Mouse (Mus musculus) thymus, adult 18-20 months (tissue): ENCODE data around the gene Wwc2.

Experiments used
- DNase-seq, 2 experiments: peaks; one replicate each; pipeline ENCODE4 v3.0.0; 2022; ENCODE audit warnings: mixed read lengths in 2 of 2

Wwc2 gene

DNA sequence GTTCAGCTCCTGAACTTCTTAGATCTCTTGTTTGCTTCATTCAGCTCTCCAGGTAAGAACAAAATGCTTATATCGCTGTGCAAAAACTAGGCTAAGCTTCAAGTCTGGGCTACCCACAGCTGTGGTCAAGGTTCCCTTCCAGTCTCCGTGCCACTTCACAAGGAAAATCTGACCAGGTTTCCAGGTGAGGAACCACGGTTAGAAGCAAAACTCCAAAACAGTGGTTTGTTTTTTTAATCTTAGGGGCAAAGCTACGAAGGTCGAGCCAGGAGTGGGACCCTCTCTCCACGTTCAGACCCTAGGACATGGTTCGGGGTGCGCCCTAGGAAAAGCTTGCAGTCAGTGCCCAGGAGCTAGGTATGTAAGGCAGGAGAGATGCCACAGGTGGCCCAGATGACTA is 1.5 kb downstream of the Wwc2 start:
- DNase-seq: no peak

DNA sequence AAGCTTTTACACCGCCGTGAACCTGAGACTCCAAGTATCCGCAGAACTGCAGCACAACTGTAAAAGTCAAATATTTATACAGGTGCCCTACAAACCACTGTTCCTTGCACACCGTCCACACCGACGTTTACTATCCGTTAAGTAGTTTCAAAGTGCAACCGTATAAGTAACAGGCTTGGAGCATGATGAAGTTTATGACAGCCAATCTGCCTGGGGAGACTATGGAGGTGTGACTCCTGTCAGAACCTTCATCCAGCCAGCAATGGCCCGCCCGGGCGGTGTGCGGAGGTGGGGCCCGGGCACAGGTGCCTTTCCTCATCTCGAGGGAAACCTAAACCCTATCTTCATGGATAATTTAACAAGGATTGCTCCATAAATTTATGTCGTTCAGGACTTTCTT is 2.6 kb downstream of the Wwc2 start:
- no peak for DNase-seq

DNA sequence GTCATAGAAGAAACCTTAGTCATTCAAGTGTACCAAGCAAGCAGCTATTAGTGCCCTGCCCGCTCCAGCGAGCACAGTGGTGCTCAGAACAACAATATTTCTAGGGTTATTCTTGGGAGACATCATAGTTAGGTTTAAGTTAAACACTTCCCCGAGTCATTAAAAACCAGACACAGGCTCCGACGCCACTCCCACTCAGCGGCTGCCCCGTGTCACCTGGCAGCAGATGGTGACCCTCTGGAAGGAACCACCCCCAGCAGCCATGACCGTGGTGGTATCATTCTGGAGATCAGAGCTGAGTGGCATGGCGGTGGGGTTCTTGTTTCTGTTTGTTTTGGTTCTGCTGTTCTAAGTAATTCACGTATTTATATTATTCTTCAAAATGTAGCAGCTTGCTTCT is 5.1 kb downstream of the Wwc2 start:
- DNase-seq: no peak

DNA sequence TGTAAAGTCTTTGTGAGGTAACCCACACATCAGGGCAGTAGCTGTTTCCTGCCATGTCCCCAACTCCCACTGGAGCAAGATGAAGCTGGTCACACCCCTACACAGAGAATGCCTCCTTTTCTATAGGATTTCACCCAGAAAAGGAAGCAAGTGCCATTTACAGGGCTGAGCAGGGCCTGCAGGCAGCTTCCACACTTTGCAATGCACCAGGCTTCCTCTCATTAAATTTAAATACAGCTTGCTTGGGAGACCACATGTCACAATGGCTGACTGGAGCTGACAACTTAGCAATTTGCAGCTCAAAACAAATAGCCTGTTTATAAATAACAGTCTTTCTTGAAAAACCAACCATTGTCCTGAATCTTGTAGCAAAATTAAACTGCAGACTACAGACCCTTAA is 5.5 kb downstream of the Wwc2 start:
- DNase-seq: no peak

DNA sequence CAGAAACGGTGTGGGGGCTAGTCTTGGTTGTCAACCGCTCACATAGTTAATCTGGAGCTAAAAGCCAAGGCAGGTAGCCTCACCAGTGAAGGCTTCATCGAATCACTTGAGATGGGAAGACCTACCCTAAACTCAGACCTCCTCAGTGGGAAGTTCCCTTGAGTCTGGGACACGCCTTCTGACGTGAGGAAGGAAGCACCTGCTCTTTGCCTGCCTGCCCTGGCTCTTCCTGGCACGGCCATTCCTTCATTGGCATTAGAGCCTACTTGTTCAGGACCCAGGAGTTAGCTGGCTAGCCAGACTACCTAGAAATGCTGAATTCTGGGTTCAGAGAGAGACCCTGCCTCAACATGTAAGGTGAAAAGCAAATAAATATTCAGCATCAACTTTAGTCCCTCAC is 9.6 kb downstream of the Wwc2 start:
- DNase-seq: no peak

DNA sequence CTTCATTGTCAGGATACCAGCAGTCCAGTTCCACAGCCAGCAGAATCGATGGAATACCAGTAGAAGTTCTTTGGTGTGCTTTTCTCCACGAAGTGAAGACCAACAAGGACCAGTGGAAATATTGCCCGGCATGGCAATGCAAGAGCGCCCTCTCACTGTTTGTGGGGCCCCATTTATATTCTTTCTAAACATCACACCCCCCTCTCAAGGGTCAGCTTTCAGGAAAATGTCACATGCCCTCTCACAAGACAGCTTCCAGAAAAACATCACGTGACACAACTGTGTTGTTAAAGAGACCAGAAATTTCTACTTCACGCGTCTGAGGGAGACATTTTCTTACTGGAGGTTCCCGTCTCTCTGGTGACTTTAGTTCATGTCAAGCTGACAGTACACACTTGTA is 10.8 kb downstream of the Wwc2 start:
- no peak for DNase-seq

DNA sequence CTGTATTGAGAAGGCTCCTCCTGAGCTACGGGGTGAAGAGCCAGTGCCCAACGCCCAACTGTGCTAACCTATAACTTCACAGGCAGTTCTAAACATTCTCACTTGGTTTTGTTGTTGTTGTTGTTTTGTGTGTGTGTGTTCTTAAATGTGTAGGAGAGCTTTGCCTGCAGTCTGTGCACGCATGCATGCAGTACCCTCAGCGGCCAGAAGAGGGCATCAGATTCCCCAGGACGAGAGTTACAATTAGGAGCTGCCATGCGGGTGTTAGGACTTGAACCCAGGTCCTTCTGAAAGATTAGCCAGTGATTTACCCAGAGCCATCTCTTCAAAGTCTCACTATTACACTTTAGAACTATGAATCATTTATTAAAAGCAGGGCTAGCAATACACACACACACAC is 12.0 kb downstream of the Wwc2 start:
- no peak for DNase-seq

DNA sequence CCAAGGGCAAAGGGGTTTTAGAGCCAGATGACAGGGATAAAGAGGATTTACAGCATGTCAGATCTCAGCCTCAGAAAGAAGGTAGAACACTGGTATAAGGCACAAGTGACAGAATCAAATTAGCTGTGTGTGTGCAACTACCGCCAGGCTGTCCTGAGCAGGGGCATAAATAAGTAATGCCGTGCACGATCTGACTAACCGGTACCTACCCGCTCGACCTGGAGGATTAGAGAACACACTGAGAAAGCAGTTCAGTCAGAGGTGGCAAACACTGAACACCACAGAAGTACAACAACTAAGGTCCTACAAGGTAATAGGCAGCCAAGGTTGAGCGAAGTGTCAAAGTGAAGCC is 15.8 kb downstream of the Wwc2 start:
- DNase-seq: no peak

DNA sequence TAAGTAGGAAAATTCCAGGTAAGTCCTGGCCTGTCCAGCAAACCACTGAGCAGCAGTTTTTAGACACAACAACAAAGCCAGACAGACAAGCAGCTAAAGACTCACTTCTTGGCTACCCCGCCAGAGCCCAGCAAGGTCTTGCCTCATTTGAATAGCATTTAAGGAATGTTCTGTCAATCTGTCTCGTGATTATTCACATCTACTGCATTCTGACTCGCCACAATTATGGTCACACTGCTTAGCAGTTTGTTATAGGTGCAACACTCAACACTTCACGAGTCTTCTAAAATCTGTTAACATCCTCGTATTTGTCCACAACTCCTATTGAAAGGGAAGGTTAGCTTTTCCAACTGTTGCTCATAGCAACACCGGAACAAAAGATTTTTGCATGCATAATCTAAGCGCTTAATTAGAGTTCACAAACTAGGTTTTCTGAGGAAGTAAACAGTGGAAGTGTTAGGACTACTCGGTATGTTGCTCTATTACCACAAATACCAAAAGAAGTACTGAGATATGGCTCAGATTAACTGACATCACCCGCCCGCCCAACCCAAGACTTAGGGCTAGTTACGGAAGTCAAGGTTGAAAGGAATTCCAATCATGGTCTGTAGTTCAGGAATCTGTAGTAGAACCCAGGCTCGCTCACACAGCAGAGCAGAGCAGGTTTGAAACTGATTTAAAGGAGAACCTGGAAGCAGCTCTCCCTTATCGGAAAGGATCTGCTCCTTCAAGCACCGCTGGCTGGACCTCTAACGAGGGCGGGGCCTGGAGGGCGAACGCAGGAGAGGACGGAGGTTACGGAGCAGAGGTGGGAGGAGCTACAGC is 16.4 kb downstream of the Wwc2 start:
- DNase-seq: no peak

DNA sequence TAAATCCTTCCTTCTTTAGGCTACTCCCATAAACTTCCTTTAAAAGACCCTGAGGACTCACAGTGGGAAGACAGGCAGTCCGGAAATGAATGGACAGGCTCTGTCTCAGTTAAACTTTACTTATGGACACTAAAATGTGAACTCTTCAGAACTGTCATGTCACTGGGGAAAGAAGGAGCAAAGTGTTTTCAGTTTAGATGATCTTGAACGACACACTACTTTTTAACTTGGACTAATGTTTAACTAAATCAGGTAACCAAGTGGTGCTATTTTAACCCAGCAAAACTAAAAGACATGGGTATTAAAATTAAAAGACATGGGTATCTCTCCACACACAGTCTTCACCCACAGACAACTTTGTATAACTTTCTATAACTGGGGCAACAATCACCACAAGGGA is 19.6 kb downstream of the Wwc2 start:
- DNase-seq: no peak

DNA sequence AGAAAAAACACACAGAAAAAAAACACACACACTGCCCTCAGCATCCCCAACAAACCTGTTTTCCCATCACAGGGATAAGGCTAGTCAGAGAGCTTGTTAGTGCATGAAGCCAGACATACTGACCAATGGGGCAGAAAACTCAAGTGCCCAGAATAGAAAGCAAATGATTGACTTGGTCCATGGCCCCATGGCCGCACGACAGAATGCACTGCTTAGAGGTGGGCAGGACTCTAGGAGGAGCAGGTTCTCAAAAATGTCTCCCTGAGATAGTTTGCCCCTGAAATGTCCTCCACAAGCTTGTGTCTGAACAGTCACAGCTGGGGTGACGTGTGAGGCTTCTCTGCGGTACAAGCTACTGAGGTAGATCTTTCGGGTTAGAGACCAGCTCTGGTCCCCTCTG is 20.1 kb downstream of the Wwc2 start:
- DNase-seq: no peak

DNA sequence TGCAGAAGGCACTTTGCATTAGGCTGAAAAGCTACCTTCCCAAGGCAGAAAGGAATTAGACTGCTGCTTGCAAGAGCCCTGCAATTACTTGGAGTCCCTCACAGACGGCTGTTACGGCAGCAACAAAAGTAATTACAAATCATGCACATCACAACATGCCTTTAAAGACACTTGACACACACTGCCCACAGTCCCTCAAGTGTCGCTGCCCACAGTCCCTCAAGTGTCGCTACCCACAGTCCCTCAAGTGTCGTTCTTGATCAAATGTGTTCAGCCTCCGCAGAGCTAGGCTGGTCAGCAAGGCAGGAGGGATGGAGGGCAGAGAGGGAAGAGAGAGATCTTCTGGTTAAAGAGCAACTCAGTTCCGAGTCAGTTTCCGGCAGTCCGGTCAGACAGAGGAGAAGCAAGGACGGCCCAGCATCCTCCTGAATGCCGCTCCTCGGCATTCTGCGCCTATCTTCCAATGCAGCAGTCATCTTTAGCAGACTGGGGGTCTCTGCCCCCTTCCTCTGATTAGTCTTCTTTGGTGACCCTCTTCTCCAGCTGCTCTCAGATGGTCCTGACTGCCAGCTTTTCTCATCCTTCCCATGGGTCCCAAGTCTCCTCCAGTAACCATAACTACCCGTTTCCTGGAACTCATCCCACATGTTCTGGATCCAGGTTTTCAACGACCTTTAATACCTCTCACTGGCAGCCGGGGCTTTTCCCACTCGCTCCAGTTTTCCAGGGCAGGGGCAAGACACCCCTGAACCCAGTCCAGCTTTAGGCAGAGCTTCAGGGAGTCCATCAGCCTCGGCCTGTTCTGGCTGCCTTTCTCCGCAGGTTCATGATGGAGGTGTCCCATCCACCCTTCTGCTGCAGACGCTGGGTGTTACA is 23.4 kb downstream of the Wwc2 start:
- DNase-seq: no peak

DNA sequence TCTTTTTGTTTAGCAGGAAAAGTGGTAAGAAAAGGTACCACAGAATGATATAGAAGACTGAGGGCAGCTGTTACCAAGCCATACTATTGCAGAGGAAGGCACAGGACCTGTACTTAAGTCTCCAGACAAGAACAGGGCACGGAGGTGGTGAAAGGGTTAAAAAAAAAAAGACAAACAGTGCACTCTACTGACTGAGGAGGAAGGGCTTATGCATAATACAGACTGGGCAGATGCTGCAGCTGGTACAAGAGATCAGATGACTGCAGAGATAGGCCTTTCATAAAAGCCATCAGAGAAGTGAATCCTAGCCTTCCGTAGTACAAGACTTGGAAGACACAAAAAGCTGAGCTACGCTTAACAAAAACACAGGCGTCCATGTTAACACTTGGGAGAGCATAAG is 28.2 kb downstream of the Wwc2 start:
- DNase-seq: no peak

DNA sequence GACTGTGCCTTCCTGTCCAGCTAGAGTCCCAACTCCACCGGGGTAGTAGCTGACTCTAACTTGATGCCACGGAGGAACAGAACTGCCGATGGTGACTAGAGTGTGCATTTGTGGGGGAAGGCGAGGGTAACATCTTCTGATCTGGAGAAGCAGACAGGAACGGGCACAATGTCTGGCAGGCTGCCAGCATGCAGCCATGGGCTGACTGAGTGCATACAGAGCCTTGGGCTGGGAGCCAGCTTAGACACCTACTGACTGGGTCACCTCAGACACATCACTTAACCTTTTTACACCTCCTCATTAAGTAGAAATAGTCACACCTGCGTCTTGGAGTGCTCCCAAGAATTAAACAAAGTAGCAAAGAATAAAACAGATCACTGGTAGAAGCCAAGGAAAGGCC is 28.7 kb downstream of the Wwc2 start:
- no peak for DNase-seq

DNA sequence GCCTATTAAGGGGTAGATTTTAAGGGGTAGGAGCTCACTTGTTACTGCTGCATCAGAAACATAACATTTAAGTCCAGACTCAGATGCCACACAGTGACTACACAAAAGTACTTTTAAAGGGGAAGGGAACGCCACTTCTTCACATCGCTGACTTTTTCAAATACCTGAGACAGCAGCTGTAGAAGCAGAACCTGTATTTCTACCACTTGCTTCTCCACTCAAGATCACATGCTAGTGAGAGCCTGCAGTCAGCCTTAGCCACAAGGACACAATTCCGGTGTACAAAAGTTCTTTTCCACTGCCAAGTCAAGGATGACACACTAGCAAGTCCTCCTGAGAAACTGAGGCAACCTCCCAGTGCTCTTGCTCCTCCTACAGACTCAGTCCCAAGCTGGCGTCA is 33.2 kb downstream of the Wwc2 start:
- DNase-seq: no peak

DNA sequence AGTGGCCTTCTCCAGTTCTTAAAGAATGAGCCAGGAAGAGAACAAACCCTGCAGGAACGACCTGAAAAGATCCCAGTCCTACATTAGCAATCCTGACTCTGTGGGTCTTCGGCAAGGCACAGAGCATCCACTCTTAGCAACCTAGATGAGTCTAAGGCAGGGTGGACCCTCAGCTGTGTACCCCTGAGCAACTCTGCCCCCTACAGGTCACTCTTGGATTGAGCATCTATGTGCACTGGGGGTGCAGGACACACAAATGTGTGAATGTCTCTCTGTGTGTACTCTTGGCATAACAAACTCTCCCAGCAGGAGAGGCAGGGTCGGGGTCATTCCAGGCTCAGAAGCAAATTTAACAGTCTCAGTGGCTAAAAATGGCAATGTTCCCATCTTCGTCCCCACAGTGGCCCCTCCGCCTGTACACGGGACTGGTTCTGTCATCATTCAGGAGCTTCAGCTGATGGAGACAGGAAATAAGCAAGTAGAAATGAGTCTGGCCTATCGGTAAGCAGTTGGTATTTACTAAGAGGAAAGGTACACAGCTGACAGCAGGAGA is 39.3 kb downstream of the Wwc2 start:
- DNase-seq: no peak

DNA sequence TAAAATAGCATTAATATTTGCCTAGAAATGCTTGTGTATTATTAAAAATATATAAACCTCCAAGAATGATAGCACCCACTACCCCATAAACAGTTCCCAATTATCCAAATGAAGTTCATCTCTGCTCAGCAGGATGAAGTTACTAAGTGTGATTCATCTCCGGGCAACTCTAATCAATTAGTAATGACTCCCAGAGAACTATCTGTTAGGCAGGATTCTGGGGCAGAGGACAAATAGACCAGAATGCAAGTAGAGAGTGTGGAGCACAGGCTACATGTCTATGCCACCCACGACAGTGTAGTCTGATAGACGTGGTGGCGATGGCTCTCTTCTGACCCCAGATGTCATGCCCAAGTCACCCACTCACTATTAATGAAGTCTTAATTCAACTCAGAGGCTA is 41.9 kb downstream of the Wwc2 start:
- no peak for DNase-seq

DNA sequence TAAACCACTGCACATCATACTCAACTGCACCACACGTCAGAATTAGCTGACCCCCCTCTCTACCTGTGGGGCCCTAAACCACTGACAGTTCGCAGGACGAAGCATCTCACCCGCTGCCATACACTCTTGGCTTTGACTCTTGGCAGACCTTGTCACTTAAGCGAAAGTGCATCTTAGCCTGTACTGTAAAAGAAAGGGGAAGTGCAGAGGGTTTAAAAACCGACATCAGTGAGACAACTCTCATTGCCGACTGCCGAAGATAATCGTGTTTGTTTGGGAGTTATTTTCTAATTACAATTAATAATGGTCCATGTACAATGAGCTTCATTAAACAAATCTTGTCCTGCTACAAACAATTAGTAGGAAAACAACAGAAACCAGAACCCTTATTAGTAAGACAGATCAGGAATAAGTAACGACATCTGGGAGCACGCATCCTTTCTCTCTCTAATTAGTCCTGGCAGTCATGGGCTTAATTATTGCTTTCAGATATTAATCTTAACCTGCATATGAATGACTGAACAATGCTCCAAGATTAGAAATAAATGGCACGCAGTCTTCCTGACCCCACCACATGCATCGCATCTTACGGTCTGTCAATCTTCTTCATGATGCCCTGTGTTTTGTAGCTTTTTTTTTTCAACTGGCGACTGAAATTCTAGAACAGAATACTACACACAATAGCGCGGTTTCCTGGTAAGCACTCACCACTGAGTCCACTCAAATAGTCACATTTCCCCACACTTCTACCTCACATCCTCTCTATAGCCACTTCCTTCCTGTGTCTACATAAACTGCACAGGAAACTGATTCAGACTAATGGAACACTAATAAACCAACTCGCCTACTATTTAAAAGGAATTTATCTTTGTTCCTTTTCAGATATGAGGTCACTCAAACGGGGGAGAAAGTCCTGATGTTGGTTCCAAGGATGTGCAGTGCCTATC is 42.8 kb downstream of the Wwc2 start:
- DNase-seq: no peak

DNA sequence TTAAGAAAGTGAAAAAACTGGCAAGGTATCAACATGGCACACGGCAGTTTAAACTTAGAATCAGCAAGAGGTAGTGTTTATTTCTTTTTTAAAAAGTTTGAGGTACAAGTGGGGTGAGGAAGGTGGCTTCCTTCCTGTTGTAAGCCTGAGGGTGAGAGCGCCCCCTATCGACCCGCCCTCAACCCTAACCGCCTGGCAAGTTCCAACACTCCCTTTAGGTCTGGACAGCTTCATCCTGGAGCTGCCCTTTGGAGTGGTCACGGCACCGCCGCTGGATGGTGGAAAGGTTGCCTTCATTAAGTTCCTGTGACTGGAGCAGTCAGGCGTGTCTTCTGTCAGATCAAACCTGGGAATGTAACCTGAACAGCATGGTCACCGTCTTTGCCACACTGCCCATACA is 47.7 kb downstream of the Wwc2 start:
- no peak for DNase-seq

DNA sequence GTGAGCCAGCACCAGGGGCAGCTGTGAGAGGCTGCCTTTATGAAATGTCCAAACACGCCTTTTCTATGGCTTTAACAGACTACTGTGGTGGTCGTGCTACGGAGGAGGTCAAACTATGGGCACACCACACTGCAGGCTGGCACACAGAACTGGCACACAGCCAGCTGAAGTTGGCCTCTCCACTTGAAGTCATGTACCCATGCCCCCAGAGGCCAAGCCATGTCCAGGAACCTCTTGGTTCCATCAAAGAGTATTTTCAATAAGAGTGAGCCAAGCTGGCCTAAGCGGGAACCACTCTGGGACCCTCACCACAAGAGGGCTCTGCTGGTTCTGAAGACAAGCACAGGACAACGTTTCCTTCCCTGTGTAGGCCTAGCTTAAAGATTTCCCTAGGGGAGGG is 49.7 kb downstream of the Wwc2 start:
- no peak for DNase-seq

DNA sequence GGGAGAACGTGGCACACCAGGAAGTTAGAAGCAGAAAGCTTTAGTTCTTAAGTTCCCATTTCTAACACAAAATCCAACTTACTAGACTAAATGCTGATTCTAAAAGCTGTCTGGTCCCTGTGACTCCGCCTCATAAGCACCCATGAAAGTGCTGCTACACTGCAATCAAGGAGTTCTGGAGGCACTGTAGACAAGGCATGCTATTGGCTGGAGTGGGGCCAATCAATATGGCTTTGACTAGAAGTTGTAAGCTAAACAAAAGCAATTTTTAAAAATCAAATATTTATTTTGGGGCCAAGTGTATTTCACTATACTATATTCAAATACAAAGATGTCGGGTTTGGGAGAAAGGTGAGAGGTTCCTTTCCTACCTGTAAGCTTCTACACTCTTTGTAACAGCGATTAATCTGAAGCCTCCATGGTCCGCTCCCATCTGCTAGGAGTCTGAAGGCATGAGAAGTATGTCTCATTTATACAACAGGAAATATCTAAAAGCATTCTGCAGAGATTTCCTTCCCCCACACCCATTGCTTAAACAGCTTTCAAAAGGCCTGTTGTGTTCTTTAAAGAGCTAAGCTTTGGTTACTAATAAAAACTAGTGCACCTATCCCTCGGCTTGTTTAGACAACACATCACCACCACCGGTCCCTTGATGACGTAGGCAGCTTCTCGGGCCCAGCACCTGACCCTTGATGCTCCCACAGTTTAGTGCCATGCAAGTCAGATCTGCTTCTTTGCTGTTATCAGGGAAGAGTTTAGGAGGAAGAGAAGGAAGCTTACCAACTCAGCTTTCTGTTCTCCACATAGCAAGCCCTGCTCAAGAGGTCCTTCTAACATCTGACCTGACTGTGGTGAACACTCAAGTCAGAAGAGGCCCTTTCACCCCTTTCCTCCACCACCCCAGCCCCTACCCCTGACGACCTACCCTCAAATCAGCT is 50.5 kb downstream of the Wwc2 start:
- DNase-seq: no peak

DNA sequence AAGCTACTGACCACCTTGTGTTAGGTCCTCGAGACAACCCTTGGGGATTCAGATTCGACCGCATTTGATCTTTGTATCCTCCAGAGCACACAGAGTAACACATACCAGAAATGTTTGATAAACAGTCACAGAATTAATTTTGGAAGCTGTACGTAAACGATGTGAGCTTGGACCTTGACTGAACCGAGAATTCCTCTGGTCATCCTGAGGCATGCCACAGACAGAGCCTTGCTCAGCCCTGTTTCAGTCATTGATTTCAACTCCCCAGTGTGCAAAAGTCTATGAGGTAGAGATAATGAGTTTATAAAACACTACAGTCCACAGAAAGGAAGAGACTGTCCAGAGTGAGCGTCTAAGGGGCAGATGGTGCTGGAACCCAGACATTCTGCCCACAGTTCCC is 51.5 kb downstream of the Wwc2 start:
- no peak for DNase-seq
